Mouse (Mus musculus): ENCODE results near the gene Gm6902.
"Not testable (repeated sequence)": the region's sequence is repeated elsewhere in the genome, so short reads cannot be mapped to it uniquely, and the experiment has no call there.

Gm6902 gene

DNA sequence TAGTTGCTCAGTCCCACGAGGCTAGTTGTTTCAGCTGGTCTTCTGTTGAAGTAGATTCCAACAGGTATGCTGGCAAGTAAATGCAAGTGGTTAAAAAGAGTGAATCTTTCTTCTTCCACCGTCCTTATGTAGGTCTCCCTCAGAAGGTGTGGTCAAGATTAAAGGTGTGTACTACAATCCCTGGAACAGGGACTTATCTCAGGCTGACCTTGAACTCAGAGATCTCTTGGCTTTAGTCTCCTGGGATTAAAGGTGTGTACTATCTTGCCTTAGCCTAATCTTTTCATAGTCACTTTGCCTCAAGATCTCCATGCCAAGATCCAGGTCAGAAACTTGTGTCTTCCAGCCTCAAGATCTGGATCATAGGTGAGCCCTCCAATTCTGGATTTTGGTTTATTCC, at the start of gene Gm6902:
TSS of gene Gm6902 (minus strand) at position 101 of the 400 bp plus-strand sequence.
- DNase-seq (ENCODE audit: low read depth, low spot score) = not testable (repeated sequence)

DNA sequence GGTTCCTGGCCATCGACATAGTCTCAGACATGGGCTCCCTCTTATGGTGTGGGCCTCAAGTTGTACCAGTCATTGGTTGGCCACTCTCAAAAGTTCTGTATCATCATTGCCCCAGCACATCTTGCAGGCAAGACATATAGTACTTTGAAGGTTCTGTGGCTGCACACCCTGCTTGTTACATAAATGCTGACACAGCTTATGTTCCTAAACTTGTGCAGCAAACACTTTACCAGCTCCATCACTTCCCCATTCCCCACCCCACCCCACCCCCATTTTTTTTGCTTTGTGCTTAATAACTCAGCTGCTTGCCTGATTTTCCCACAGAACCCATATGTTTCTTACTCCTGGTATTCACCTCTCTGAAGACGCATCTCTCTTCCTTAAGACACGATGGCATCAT, 22.2 kb upstream of the Gm6902 start, which contains the start of gene Nlrp4e:
TSS of gene Nlrp4e (plus strand) at position 301 of the 400 bp plus-strand sequence.
- not testable (repeated sequence) for DNase-seq (ENCODE audit: low read depth, low spot score)

DNA sequence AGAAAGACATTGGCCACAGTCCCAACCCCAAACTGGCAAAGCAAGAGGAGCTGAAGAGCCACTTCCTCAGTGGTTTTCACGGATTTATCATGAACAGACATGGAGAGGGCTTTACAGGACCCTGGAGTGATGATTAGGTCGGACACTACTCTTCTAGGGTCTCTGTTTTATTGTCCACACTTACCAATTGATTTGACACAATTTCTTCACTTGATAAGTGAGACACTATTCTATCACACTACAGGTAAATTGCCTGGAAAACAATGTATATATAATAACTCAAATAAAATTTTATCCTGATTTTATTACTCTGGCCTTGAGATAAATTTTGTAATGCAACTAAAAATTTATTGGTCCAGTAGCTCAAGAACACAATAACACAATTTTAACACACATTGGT, 27.1 kb downstream of the Gm6902 start, which contains the start of gene Vmn1r166:
TSS of gene Vmn1r166 (minus strand) at position 101 of the 400 bp plus-strand sequence.
- DNase-seq (ENCODE audit: low read depth, low spot score) = not testable (repeated sequence)
